Mouse (Mus musculus) cortical plate, adult 2 months (tissue): ENCODE results near the gene Rgs14. TPM values are rescaled to one million over a fixed set of nuclear protein-coding genes. Genes with fewer than 3 reads are reported as not detected.

ENCODE experiments used
- H3K27ac ChIP-seq: fragments of 200-500 bp; 2 replicates; pipeline ENCODE4 v1.5.1; 2012; ENCODE audit warnings: low read length, control low read depth, inconsistent platforms; ENCODE audit not compliant: insufficient read depth
- H3K4me1 ChIP-seq: fragments of 200-500 bp; 2 replicates; pipeline ENCODE4 v1.6.1; 2011; ENCODE audit warnings: low read length; ENCODE audit not compliant: control insufficient read depth, insufficient read depth
- H3K4me3 ChIP-seq: fragments of 200-500 bp; 2 replicates; pipeline ENCODE4 v1.5.1; 2011; ENCODE audit warnings: mild to moderate bottlenecking, low read length, control low read depth; ENCODE audit not compliant: insufficient read depth
- CTCF ChIP-seq: fragments of 200-500 bp; IDR thresholded peaks from 2 replicates; pipeline ENCODE4 v1.5.1; 2011; ENCODE audit warnings: mild to moderate bottlenecking, control low read depth, low read length; ENCODE audit not compliant: insufficient read depth; ENCODE audit errors: extremely low read depth
- POLR2A ChIP-seq: fragments of 200-500 bp; IDR thresholded peaks from 2 replicates; pipeline ENCODE4 v1.6.1; 2011; ENCODE audit warnings: mild to moderate bottlenecking, low read length, control low read depth; ENCODE audit not compliant: insufficient read depth; ENCODE audit errors: extremely low read depth
- polyA plus RNA-seq: library from polyadenylated mRNA; depleted of rRNA; stranded (reverse); fragments of >200 nt; gene quantifications from 2 replicates; pipeline ENCODE4 v1.2.3, GENCODE M21; 2012

Gene Rgs14
- polyA plus RNA-seq, 1 experiment: 40.2 TPM

- H3K27ac ChIP-seq: peak overlapping the region; percentile 79
- peaks cover 10% of the 10 kb centered on the region for H3K4me1 ChIP-seq
- H3K4me3 ChIP-seq: no peak overlapping the region
- TF ChIP-seq CTCF (no peak), POLR2A (peak; percentile 50; the same call in 1 of the 2 replicates)
Observed at GRCm38 (mm10) chr13:55403935-55404852, 34.7 kb downstream of the Rgs14 start.

- Histone ChIP-seq H3K27ac (peak overlapping the region; percentile 79), H3K4me1 (peaks cover 10% of the 10 kb centered on the region), H3K4me3 (no peak overlapping the region)
- TF ChIP-seq POLR2A (no peak), CTCF (peak; percentile 87)
Observed at GRCm38 (mm10) chr13:55404853-55405782, 35.6 kb downstream of the Rgs14 start.

- H3K4me3 ChIP-seq: no peak overlapping the region
- H3K27ac ChIP-seq: no peak overlapping the region
- no peak for TF ChIP-seq CTCF
- no peak for TF ChIP-seq POLR2A
- H3K4me1 ChIP-seq: peaks cover 10% of the 10 kb centered on the region
Observed at GRCm38 (mm10) chr13:55405783-55406390, 36.4 kb downstream of the Rgs14 start.

- H3K27ac ChIP-seq: no peak overlapping the region
- no peak overlapping the region for H3K4me3 ChIP-seq
- TF ChIP-seq CTCF (no peak), POLR2A (no peak)
- H3K4me1 ChIP-seq: peaks cover 10% of the 10 kb centered on the region
Observed at GRCm38 (mm10) chr13:55407341-55407740, 37.8 kb downstream of the Rgs14 start.

GRCm38 (mm10) chr13:55408546-55409120, 39.1 kb downstream of the Rgs14 start:
- Histone ChIP-seq H3K4me1 (peaks cover 10% of the 10 kb centered on the region), H3K27ac (no peak overlapping the region), H3K4me3 (no peak overlapping the region)
- TF ChIP-seq POLR2A: no peak
- no peak for TF ChIP-seq CTCF

- TF ChIP-seq POLR2A (no peak), CTCF (no peak)
- Histone ChIP-seq H3K27ac (no peak overlapping the region), H3K4me3 (no peak overlapping the region), H3K4me1 (no peaks in the 10 kb centered on the region)
Observed at GRCm38 (mm10) chr13:55411826-55412225, 42.3 kb downstream of the Rgs14 start.

GRCm38 (mm10) chr13:55412643-55413307, 43.2 kb downstream of the Rgs14 start:
- Histone ChIP-seq H3K27ac (no peak overlapping the region), H3K4me1 (no peaks in the 10 kb centered on the region), H3K4me3 (no peak overlapping the region)
- TF ChIP-seq CTCF (no peak), POLR2A (no peak)

- no peak for TF ChIP-seq POLR2A
- TF ChIP-seq CTCF: no peak
- H3K4me3 ChIP-seq: no peak overlapping the region
- no peak overlapping the region for H3K27ac ChIP-seq
- no peaks in the 10 kb centered on the region for H3K4me1 ChIP-seq
Observed at GRCm38 (mm10) chr13:55413333-55413732, 43.8 kb downstream of the Rgs14 start.
